Mouse (Mus musculus): ENCODE measurements at regions not wholly inside any gene's neighbourhood (a gene's known extent, or its start where the extent isn't known, plus 50 kb on each side); places are given as distances from the start of the nearest gene placed in this dataset.

- no peak for DNase-seq
- no peak for TF ChIP-seq POLR2A (IDR thresholded peaks at IDR 0.05; ENCODE audit: borderline replicate concordance, extremely low read depth, low read depth, low read length)
- TF ChIP-seq CTCF (IDR thresholded peaks at IDR 0.05; ENCODE audit: insufficient read depth, low read length): no peak
- Histone ChIP-seq H3K4me1 (ENCODE audit: control insufficient read depth, insufficient read depth, low read length) (no peaks in the 10 kb centered on the region), H3K4me3 (replicated peaks; ENCODE audit: extremely low read depth, low read depth, low read length) (no peak overlapping the region)
- WGBS: 97% methylated on average over 1 of the region's 1 CpGs
These were observed 172.5 kb downstream of the Msrb3 start for GRCm38 (mm10) chr10:120726369-120726768.

GRCm38 (mm10) chr10:120721956-120722532 is 176.9 kb downstream of the Msrb3 start:
- Histone ChIP-seq H3K4me3 (replicated peaks; ENCODE audit: extremely low read depth, low read depth, low read length) (no peak overlapping the region), H3K4me1 (ENCODE audit: control insufficient read depth, insufficient read depth, low read length) (peaks cover 5% of the 10 kb centered on the region; the same call in 1 of the 2 replicates)
- WGBS: 22% methylated on average over 15 of the region's 15 CpGs
- DNase-seq: no peak
- TF ChIP-seq CTCF (IDR thresholded peaks at IDR 0.05; ENCODE audit: insufficient read depth, low read length) (no peak), POLR2A (IDR thresholded peaks at IDR 0.05; ENCODE audit: borderline replicate concordance, extremely low read depth, low read depth, low read length) (no peak)

- WGBS: 65% methylated on average over 3 of the region's 3 CpGs
- TF ChIP-seq CTCF (IDR thresholded peaks at IDR 0.05; ENCODE audit: insufficient read depth, low read length) (no peak), POLR2A (IDR thresholded peaks at IDR 0.05; ENCODE audit: borderline replicate concordance, extremely low read depth, low read depth, low read length) (no peak)
- Histone ChIP-seq H3K4me3 (replicated peaks; ENCODE audit: extremely low read depth, low read depth, low read length) (no peak overlapping the region), H3K4me1 (ENCODE audit: control insufficient read depth, insufficient read depth, low read length) (peaks cover 5% of the 10 kb centered on the region; the same call in 1 of the 2 replicates)
- DNase-seq: no peak
These were observed 177.9 kb downstream of the Msrb3 start for GRCm38 (mm10) chr10:120720981-120721380.

- no peak overlapping the region for H3K4me3 ChIP-seq (replicated peaks; ENCODE audit: extremely low read depth, low read depth, low read length)
- WGBS: 53% methylated on average over 3 of the region's 3 CpGs
- DNase-seq: no peak
- H3K4me1 ChIP-seq (ENCODE audit: control insufficient read depth, insufficient read depth, low read length): peaks cover 5% of the 10 kb centered on the region; the same call in 1 of the 2 replicates
- no peak for TF ChIP-seq CTCF (IDR thresholded peaks at IDR 0.05; ENCODE audit: insufficient read depth, low read length)
- TF ChIP-seq POLR2A (IDR thresholded peaks at IDR 0.05; ENCODE audit: borderline replicate concordance, extremely low read depth, low read depth, low read length): no peak
These were observed 178.8 kb downstream of the Msrb3 start for GRCm38 (mm10) chr10:120720061-120720460.

GRCm38 (mm10) chr10:120717159-120717567 is 181.7 kb downstream of the Msrb3 start:
- TF ChIP-seq CTCF (IDR thresholded peaks at IDR 0.05; ENCODE audit: insufficient read depth, low read length): no peak
- no peak for TF ChIP-seq POLR2A (IDR thresholded peaks at IDR 0.05; ENCODE audit: borderline replicate concordance, extremely low read depth, low read depth, low read length)
- Histone ChIP-seq H3K4me1 (ENCODE audit: control insufficient read depth, insufficient read depth, low read length) (peaks cover 5% of the 10 kb centered on the region; the same call in 1 of the 2 replicates), H3K4me3 (replicated peaks; ENCODE audit: extremely low read depth, low read depth, low read length) (no peak overlapping the region)
- no peak for DNase-seq
- 21% methylated on average over 11 of the region's 11 CpGs for WGBS

- no peak for TF ChIP-seq POLR2A (IDR thresholded peaks at IDR 0.05; ENCODE audit: borderline replicate concordance, extremely low read depth, low read depth, low read length)
- TF ChIP-seq CTCF (IDR thresholded peaks at IDR 0.05; ENCODE audit: insufficient read depth, low read length): no peak
- Histone ChIP-seq H3K4me1 (ENCODE audit: control insufficient read depth, insufficient read depth, low read length) (peaks cover 5% of the 10 kb centered on the region; the same call in 1 of the 2 replicates), H3K4me3 (replicated peaks; ENCODE audit: extremely low read depth, low read depth, low read length) (no peak overlapping the region)
- 76% methylated on average over 6 of the region's 6 CpGs for WGBS
- no peak for DNase-seq
These were observed 182.5 kb downstream of the Msrb3 start for GRCm38 (mm10) chr10:120716391-120716790.

- no peaks in the 10 kb centered on the region; the same call in 1 of the 2 replicates for H3K4me1 ChIP-seq (ENCODE audit: control insufficient read depth, insufficient read depth, low read length)
- no peak for TF ChIP-seq CTCF (IDR thresholded peaks at IDR 0.05; ENCODE audit: insufficient read depth, low read length)
- no peak for TF ChIP-seq POLR2A (IDR thresholded peaks at IDR 0.05; ENCODE audit: borderline replicate concordance, extremely low read depth, low read depth, low read length)
- H3K4me3 ChIP-seq (replicated peaks; ENCODE audit: extremely low read depth, low read depth, low read length): no peak overlapping the region
- DNase-seq: no peak
- 47% methylated on average over 20 of the region's 20 CpGs for WGBS
These were observed 190.8 kb downstream of the Msrb3 start for GRCm38 (mm10) chr10:120707771-120708750.

- no peaks in the 10 kb centered on the region; the same call in 1 of the 2 replicates for H3K4me1 ChIP-seq (ENCODE audit: control insufficient read depth, insufficient read depth, low read length)
- no peak for DNase-seq
- no peak overlapping the region for H3K4me3 ChIP-seq (replicated peaks; ENCODE audit: extremely low read depth, low read depth, low read length)
- 49% methylated on average over 7 of the region's 7 CpGs for WGBS
- no peak for TF ChIP-seq POLR2A (IDR thresholded peaks at IDR 0.05; ENCODE audit: borderline replicate concordance, extremely low read depth, low read depth, low read length)
- no peak for TF ChIP-seq CTCF (IDR thresholded peaks at IDR 0.05; ENCODE audit: insufficient read depth, low read length)
These were observed 192.1 kb downstream of the Msrb3 start for GRCm38 (mm10) chr10:120706684-120707290.

- no peak for TF ChIP-seq POLR2A (IDR thresholded peaks at IDR 0.05; ENCODE audit: borderline replicate concordance, extremely low read depth, low read depth, low read length)
- peak; percentile 91 for TF ChIP-seq CTCF (IDR thresholded peaks at IDR 0.05; ENCODE audit: insufficient read depth, low read length)
- H3K4me1 ChIP-seq (ENCODE audit: control insufficient read depth, insufficient read depth, low read length): no peaks in the 10 kb centered on the region; the same call in 1 of the 2 replicates
- H3K4me3 ChIP-seq (replicated peaks; ENCODE audit: extremely low read depth, low read depth, low read length): no peak overlapping the region
- 12% methylated on average over 11 of the region's 11 CpGs for WGBS
- peak; percentile 75 for DNase-seq
These were observed 197.1 kb downstream of the Msrb3 start for GRCm38 (mm10) chr10:120701833-120702232.

All from lung, adult 2 months (tissue).